Mouse (Mus musculus) layer of hippocampus, adult 11-12 months (tissue): Measurements from ENCODE around the gene 4930438A08Rik.
A peak's percentile ranks its signal among the peaks of the same experiment; 100 is the strongest.
"Not testable (repeated sequence)": the region's sequence is repeated elsewhere in the genome, so short reads cannot be mapped to it uniquely, and the experiment has no call there.

Source experiments
- DNase-seq: peaks from one replicate; pipeline ENCODE4 v3.0.0; 2022; ENCODE audit warnings: low spot score

Gene 4930438A08Rik

GRCm38 (mm10) chr11:58274572-58274971, at the start of gene 4930438A08Rik:
Gene 4930438A08Rik (plus strand): TSS chr11:58274799.
- no peak for DNase-seq

- DNase-seq, result not testable (repeated sequence)
Observed at GRCm38 (mm10) chr11:58224872-58225271, 49.7 kb upstream of the 4930438A08Rik start.

- DNase-seq, result peak; percentile 75
Observed at GRCm38 (mm10) chr11:58225655-58226054, 48.9 kb upstream of the 4930438A08Rik start.

- DNase-seq, result no peak
Observed at GRCm38 (mm10) chr11:58226425-58226824, 48.2 kb upstream of the 4930438A08Rik start.

- not testable (repeated sequence) for DNase-seq
Observed at GRCm38 (mm10) chr11:58228021-58228420, 46.6 kb upstream of the 4930438A08Rik start.

GRCm38 (mm10) chr11:58230396-58230910, 44.1 kb upstream of the 4930438A08Rik start:
- DNase-seq, result no peak

- no peak for DNase-seq
Observed at GRCm38 (mm10) chr11:58231156-58231555, 43.4 kb upstream of the 4930438A08Rik start.

GRCm38 (mm10) chr11:58234551-58234950, 40.0 kb upstream of the 4930438A08Rik start:
- not testable (repeated sequence) for DNase-seq

- no peak for DNase-seq
Observed at GRCm38 (mm10) chr11:58235152-58235551, 39.4 kb upstream of the 4930438A08Rik start.

- DNase-seq, result no peak
Observed at GRCm38 (mm10) chr11:58238840-58239791, 35.5 kb upstream of the 4930438A08Rik start.

- DNase-seq, result no peak
Observed at GRCm38 (mm10) chr11:58247294-58247693, 27.3 kb upstream of the 4930438A08Rik start.

- no peak for DNase-seq
Observed at GRCm38 (mm10) chr11:58249203-58249981, 25.2 kb upstream of the 4930438A08Rik start.

- no peak for DNase-seq
Observed at GRCm38 (mm10) chr11:58250550-58250949, 24.0 kb upstream of the 4930438A08Rik start.

GRCm38 (mm10) chr11:58254411-58254810, 20.2 kb upstream of the 4930438A08Rik start:
- DNase-seq, result no peak

GRCm38 (mm10) chr11:58257816-58258215, 16.8 kb upstream of the 4930438A08Rik start:
- DNase-seq, result no peak

- no peak for DNase-seq
Observed at GRCm38 (mm10) chr11:58260156-58260555, 14.4 kb upstream of the 4930438A08Rik start.

GRCm38 (mm10) chr11:58261826-58262225, 12.8 kb upstream of the 4930438A08Rik start:
- DNase-seq, result no peak

- no peak for DNase-seq
Observed at GRCm38 (mm10) chr11:58262336-58262735, 12.3 kb upstream of the 4930438A08Rik start.

GRCm38 (mm10) chr11:58263516-58263915, 11.1 kb upstream of the 4930438A08Rik start:
- DNase-seq, result no peak

- DNase-seq, result no peak
Observed at GRCm38 (mm10) chr11:58264546-58264945, 10.1 kb upstream of the 4930438A08Rik start.

GRCm38 (mm10) chr11:58268285-58268684, 6.3 kb upstream of the 4930438A08Rik start:
- DNase-seq, result no peak

GRCm38 (mm10) chr11:58275756-58276155, 1.2 kb downstream of the 4930438A08Rik start:
- no peak for DNase-seq
